Mouse (Mus musculus): ENCODE measurements around the gene Peli1.

DNA sequence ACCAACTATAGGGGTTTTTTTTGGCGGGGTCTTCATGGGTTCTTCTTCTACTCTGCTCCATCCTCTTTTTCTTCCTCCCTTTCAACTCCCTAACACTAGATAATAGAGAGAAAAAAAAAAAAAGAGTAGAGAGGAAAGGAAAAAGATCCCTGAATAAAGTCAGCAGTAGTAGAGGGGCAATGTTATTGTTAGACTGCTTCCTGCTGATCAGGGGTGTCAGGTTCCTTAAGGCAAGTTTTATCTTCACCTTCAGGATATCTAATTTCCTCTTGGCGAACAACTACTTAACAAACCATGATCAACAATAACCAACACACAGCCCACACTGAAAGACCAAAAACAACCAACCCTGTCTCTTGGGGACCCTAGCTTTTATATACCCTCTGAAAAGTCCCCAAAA is 31.3 kb downstream of the Peli1 start:
- TF ChIP-seq POLR2A (IDR thresholded peaks at IDR 0.05; ENCODE audit: low read depth, low read length) (no peak), CTCF (IDR thresholded peaks at IDR 0.05; ENCODE audit: extremely low read depth, insufficient read depth, insufficient read length, insufficient replicate concordance) (no peak)

Data from spleen, adult 2 months (tissue).